Mouse (Mus musculus) layer of hippocampus, postnatal 14 days (tissue): ENCODE data around the gene Cacna1g. TPM values are rescaled to one million over a fixed set of nuclear protein-coding genes. Genes with fewer than 3 reads are reported as not detected.
A peak's percentile ranks its signal among the peaks of the same experiment; 100 is the strongest.
"Not testable (repeated sequence)": the region's sequence is repeated elsewhere in the genome, so short reads cannot be mapped to it uniquely, and the experiment has no call there.

Source experiments
- DNase-seq, 2 experiments: peaks; one replicate each; pipeline ENCODE4 v3.0.0; 2021 to 2022; ENCODE audit warnings: low spot score in 2 of 2, mixed read lengths in 1 of 2
- total RNA-seq, 2 experiments: library from RNA; stranded (reverse); gene quantifications; 2 replicates each; pipeline ENCODE4 v1.2.3; 2021

The Cacna1g gene
- total RNA-seq, 2 experiments from 2014 or later, result 74.7 to 92.9 TPM

- no peak for DNase-seq
These were observed 68.7 kb downstream of the Cacna1g start for GRCm38 (mm10) chr11:94405348-94405747.

GRCm38 (mm10) chr11:94404641-94405260 is 69.2 kb downstream of the Cacna1g start:
- peak; percentile 71 to 81 for DNase-seq

GRCm38 (mm10) chr11:94404178-94404577 is 69.8 kb downstream of the Cacna1g start:
- DNase-seq, result no peak

DNA sequence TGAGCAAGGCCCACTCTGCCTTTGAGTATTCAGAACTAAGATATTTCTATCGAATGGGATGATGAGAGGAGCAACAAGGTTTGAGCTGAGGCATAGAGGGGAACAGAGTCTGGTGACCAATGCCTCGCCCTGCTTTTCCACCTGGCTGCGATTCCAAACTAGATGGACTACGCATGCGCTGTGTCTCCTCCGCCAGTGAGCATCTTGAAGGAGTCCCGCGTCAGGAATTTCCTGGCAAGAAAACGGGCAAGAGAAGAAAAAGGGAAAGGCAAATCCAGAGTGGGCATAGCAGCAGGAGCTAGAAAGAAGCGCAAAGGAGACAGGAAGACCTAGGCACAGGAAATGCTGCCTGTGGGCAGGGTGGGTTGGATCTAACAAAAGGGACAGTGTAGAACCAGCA is 70.2 kb downstream of the Cacna1g start:
- DNase-seq, result no peak

GRCm38 (mm10) chr11:94402731-94403130 is 71.3 kb downstream of the Cacna1g start:
- DNase-seq, result no peak

DNA sequence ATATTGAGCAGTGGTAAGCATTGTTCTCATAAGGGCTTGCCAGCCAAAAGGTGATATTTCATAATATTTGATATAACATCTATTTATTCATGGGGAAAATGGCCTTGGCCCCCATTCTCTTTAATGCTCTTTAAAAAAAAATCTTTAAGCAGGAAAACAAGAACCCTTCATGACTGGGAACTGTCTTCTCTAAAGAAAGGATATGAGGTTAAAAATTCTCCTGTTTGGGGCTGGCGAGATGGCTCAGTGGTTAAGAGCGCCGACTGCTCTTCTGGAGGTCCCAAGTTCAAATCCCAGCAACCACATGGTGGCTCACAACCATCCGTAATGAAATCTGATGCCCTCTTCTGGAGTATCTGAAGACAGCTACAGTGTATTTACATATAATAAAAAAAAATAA is 72.0 kb downstream of the Cacna1g start:
- not testable (repeated sequence) for DNase-seq

DNA sequence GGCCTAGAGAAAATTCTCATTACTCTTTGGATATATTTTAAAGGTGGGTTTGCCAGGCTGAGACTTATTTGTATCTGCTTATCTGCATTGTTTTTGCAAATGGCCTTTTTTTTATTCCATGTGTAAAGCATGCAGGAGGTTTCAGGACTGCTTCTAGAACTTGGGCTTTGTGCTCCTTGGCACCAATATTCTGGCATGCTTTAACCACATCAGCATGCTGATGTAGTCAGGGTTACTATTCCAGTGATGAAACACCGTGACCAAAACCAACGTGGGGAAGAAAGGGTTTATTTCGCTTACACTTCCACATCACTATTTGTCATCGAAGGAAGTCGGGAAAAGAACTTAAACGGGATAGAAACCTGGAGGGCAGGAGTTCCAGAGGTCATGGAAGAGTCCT is 73.0 kb downstream of the Cacna1g start:
- DNase-seq, result no peak

- no peak for DNase-seq
These were observed 79.9 kb downstream of the Cacna1g start for GRCm38 (mm10) chr11:94394107-94394506.

DNA sequence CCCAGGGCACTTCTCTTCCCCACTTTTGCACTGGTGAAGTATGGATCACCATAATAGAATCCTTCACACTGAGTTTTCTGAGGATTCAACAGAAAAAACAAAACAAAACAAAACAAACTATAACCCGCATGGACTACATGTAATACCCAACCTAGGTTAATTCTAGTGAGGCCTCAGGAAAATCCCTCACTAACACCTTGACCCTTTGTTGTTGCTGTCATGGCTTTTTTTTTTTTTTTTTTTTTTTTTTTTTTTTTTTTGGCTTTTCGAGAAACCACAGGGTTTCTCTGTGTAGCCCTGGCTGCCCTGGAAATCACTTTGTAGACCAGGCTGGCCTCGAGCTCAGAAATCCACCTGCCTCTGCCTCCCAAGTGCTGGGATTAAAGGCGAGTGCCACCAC is 80.5 kb downstream of the Cacna1g start:
- not testable (repeated sequence) for DNase-seq

DNA sequence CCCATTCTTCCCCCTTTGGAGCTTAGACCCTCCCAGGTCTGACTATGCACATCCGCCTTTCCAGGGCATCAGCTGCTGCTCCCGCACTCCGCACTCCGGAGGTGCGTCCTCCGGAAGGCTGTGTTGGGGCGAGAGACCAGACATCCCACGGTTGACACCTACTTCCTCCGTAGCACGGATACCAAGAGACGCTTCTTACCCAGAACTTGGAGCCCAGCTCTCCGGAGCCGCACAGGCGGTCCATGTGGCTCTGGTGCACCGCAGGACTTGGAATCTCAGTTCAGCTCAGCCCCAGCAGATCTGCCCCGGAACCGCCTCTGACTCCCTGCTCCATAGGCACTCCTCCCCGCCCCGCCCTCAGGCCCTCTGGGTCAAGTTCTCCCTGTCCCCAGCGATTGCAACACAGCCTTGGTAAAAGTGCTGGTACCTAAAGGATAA is 81.3 kb downstream of the Cacna1g start, which contains the start of gene Abcc3:
Abcc3 (minus strand) TSS at position 326 of the 438 bp plus-strand sequence.
- DNase-seq, result no peak

DNA sequence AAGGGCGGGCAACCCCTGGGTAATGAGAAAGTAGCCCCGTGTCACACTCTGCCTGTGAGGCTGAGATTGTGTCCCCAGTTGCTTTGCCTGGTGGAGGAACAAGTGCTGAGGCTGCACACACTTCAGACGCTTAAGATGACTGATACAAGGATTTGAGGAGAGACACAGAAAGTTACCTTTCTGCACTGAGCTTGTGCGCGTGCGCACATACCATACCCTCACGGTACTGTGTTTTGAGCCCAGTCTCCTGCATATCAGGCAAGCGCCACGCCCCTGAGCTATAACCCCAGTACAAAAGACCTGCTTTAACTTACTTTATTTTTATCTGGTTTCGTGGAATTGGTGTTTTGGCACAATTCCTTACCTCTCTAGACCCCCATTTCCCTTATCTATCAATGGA is 82.3 kb downstream of the Cacna1g start:
- no peak for DNase-seq

DNA sequence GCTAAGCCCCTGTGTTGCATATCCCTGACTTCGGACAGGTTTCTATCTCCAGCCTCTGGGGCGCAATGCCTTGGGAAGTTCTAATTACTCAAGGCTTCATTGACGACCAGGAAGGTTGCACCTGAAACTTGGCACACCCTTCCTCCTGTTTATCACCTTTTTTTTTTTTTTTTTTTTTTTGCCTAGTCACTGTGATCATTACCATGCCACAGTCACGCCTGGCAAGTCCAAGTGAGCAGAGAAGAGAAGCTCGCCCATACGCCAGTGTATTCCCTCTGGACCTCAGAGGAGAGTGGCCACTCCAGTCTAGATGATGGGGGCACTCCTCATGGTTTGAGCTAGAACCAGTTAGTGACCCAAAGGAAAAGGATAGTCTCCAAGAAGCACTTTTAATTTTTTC is 83.2 kb downstream of the Cacna1g start:
- DNase-seq, result no peak

DNA sequence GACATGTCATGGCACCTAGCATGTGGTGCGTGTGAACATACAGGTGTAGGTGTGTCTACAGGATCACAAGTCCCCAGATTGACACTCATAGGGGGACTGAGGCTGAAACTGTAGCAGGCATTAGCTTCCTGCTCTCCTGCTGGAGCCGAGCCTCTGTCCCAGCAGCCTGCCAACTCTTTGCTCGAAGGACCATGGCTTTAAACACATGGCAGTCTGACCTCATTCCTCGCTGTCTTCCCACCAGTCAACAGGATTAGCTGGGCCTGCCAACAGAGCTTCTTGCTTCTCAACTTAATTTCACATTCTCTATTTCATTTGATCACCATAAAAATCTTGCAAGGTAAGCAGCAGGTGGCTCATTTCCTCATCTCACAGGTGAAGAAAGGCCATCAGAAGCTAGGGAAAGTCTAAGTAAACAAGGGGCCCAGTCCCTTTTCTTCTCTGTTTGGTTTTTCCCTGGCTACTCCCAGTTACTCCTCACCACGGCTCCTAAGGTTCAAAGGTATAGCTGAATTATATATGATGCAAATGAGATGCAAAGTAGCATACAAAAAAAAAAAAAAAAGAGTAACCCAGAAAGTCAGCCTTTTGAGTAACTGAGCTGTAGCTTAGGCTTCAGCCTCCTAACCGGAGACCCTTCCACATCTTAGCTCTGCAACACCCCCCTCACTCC is 84.1 kb downstream of the Cacna1g start:
- no peak for DNase-seq

- DNase-seq, result no peak
These were observed 85.0 kb downstream of the Cacna1g start for GRCm38 (mm10) chr11:94389021-94389420.

- no peak for DNase-seq
These were observed 86.2 kb downstream of the Cacna1g start for GRCm38 (mm10) chr11:94387756-94388155.

- no peak for DNase-seq
These were observed 87.8 kb downstream of the Cacna1g start for GRCm38 (mm10) chr11:94385977-94386771.

DNA sequence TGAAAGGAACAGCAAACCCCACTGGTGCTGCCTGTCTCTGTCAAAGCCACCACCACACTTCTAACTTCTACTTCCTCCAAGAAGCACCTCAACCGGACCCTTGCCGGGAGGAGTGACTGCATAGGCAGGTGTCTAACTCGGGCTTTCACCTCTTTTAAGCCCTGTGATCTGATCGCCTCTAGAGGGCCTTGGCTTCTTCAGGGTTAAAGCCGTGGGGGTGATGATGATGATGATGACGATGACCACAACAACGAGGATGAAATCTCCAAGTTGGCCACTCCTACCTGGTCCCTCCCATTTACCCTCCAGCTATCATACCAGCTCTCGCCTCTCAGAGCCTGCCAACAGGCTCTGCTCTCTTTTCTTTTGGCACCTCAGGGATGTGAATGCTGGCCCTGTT is 94.3 kb downstream of the Cacna1g start:
- no peak for DNase-seq

DNA sequence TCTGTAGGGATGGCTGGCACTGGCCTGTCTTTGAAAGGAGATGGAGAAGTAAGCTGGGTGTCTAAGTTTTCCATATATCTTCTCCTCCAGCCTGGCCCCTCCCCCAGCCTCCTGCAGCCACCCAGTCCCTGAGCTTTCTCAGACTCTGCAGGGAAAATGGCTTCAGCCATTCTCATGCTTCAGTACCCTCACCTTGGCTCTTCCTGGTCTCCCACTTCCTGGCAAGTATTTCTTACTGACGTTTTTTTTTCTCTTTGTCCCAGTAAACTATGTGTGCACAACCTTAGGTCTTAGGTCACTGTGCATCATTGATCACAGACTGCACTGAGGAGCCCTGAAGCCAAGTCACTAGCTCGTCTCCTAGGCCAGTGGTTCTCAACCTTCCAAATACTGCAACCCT is 94.9 kb downstream of the Cacna1g start:
- no peak for DNase-seq

DNA sequence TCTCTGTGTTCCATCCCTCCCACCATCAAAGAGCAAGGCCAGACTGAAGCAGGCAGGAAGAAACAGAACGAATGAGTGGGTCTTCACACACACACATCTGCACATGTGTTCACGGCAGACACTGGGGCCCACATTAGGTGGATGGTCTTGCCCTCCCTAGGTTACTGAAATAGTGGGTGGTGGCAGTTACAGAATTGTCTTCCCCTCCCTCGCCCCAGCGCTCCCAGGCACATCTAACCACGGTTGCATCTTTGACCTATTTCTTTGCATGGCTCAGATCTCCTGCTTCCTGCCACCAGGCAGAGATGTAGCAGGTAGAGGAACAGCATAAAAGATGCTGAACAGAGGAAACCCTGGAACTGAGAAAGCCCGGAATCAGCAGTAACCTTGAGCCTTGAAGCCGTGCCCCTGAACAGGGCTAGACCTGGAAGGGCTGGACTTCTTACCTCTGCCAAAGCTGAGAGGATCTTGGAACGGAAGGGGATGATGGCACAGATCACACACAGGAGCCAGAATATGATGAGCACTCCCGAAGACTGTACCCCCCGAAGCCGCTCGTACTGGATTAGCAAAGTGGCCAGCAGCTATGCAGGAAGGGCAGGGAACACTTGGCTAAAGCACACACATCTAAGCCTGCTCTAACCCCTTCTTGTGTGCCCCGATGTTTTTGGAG is 99.6 kb downstream of the Cacna1g start:
- no peak for DNase-seq

DNA sequence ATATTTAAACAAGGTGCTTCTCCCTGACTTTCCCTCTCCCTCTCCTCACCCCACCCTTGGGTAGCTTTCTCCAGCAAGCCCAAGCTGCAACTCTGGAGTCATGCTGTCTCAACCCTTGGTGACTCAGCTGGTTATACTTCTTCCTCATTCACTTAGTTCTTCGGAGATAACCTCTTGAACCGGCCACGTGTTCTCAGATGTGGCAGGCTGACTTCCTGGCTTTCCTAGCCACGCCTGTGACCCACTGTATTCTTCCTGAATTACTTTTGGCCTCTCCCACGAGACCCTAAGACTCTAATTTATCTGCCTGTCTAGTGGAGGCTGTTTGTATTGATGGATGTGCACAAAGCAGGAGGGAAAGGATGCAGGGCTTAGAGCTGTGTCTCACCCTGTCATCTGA is 103.2 kb downstream of the Cacna1g start:
- no peak for DNase-seq

GRCm38 (mm10) chr11:94369981-94370380 is 104.0 kb downstream of the Cacna1g start:
- no peak for DNase-seq

DNA sequence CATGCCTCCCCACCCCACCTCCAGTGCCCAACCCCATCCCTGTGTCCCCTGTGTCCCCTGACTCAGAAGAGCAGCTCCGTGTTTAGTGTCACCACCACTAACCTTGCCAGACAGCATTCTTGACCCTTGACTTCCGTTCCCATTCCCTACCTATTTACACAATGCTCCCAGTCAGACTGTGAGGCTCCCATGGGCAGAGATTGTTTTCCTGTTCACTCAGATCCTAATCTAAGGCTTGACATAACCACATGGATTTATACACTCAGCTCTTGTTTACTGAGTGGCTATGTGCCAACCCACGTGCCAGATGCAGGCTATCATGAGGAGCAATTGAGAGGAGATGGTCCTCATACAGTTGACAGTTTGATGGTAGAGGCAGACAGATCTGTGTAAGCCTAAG is 108.7 kb downstream of the Cacna1g start:
- DNase-seq, result no peak
